Mouse (Mus musculus) heart, embryonic 12.5 days (tissue): ENCODE results near the gene Furin. TPM values are rescaled to one million over a fixed set of nuclear protein-coding genes. Genes with fewer than 3 reads are reported as not detected.
A peak's percentile ranks its signal among the peaks of the same experiment; 100 is the strongest.

Experiments used
- ATAC-seq: fragments of 200-750 bp; cut with Nextera tagmentation; 2 replicates; pipeline ENCODE4 v1.8.0; 2017; ENCODE audit warnings: moderate TSS enrichment, moderate library complexity; ENCODE audit not compliant: insufficient number of reproducible peaks, low FRiP score
- H3K27ac ChIP-seq: fragments of 300-500 bp; sonication (generic); 2 replicates; pipeline ENCODE4 v1.5.1; 2016; ENCODE audit warnings: mild to moderate bottlenecking, moderate library complexity; ENCODE audit not compliant: poor library complexity, severe bottlenecking
- H3K27me3 ChIP-seq: fragments of 300-500 bp; sonication (generic); replicated peaks from 2 replicates; pipeline ENCODE4 v1.6.1; 2016; ENCODE audit warnings: mild to moderate bottlenecking, moderate library complexity
- H3K36me3 ChIP-seq: fragments of 300-500 bp; sonication (generic); 2 replicates; pipeline ENCODE4 v1.6.1; 2016; ENCODE audit warnings: mild to moderate bottlenecking, moderate library complexity
- H3K4me1 ChIP-seq: fragments of 300-500 bp; sonication (generic); replicated peaks from 2 replicates; pipeline ENCODE4 v1.6.1; 2016; ENCODE audit warnings: mild to moderate bottlenecking
- H3K4me2 ChIP-seq: fragments of 300-500 bp; sonication (generic); 2 replicates; pipeline ENCODE4 v1.6.1; 2016; ENCODE audit warnings: mild to moderate bottlenecking, moderate library complexity
- H3K4me3 ChIP-seq: fragments of 300-500 bp; sonication (generic); 2 replicates; pipeline ENCODE4 v1.5.1; 2016; ENCODE audit warnings: mild to moderate bottlenecking
- H3K9ac ChIP-seq: fragments of 300-500 bp; sonication (generic); 2 replicates; pipeline ENCODE4 v1.6.1; 2016; ENCODE audit warnings: mild to moderate bottlenecking, moderate library complexity
- H3K9me3 ChIP-seq: fragments of 300-500 bp; sonication (generic); replicated peaks from 2 replicates; pipeline ENCODE4 v1.6.1; 2016; ENCODE audit warnings: mild to moderate bottlenecking, moderate library complexity
- WGBS: fragments of 180-500 bp; shearing (Covaris S2); methylation state at CpG from one replicate; pipeline ENCODE4 v1.1.7; 2016; 5-methylcytosine and 5-hydroxymethylcytosine counted together
- polyA plus RNA-seq: library from polyadenylated mRNA; unstranded; fragments of >200 nt; fragmentation: Nextera tagmentation; extraction: Ambion mirVana; gene quantifications from 2 replicates; pipeline ENCODE4 v1.2.1, GENCODE M21; 2016

Gene Furin
- polyA plus RNA-seq, 1 experiment from 2014 or later: 24.5 TPM

GRCm38 (mm10) chr7:80356351-80356750 is 48.9 kb downstream of the Furin start:
- Histone ChIP-seq H3K9ac (no peak overlapping the region), H3K36me3 (peaks cover 86% of the 10 kb centered on the region), H3K27ac (peak overlapping the region; percentile 63), H3K9me3 (no peaks in the 10 kb centered on the region), H3K4me3 (no peak overlapping the region), H3K4me1 (peaks cover 13% of the 10 kb centered on the region), H3K4me2 (no peak overlapping the region), H3K27me3 (no peaks in the 10 kb centered on the region)
- ATAC-seq: no peak
- 83% methylated on average over 13 of the region's 13 CpGs for WGBS

GRCm38 (mm10) chr7:80352920-80353319 is 52.3 kb downstream of the Furin start:
- Histone ChIP-seq H3K9ac (no peak overlapping the region), H3K27ac (no peak overlapping the region), H3K9me3 (no peaks in the 10 kb centered on the region), H3K36me3 (peaks cover 71% of the 10 kb centered on the region), H3K4me2 (no peak overlapping the region), H3K27me3 (no peaks in the 10 kb centered on the region), H3K4me3 (no peak overlapping the region), H3K4me1 (peaks cover 5% of the 10 kb centered on the region)
- WGBS: 91% methylated on average over 8 of the region's 8 CpGs
- no peak for ATAC-seq

DNA sequence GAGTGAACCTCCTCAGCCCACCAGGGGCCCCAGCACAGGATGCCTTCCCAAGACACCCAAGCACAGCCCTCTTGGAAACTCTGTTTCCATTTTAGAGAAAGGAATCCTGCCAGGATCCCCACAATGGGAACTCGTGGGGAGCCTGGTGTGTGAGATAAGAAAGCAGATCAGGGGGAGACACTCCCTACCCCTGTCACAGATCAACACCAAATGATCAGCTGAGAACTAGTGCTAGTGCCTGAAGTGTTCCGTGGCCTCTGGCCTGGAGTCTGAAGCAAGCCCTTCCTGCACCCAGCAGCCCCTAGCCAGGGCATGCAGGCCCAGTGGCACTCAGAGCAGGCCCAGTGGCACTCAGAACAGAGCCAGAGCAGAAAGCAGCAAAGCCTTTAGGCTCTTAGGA is 54.4 kb downstream of the Furin start:
- ATAC-seq: no peak
- Histone ChIP-seq H3K9ac (no peak overlapping the region), H3K27me3 (no peaks in the 10 kb centered on the region), H3K4me2 (no peak overlapping the region), H3K4me1 (peaks cover 7% of the 10 kb centered on the region; the same call in 1 of the 2 replicates), H3K9me3 (no peaks in the 10 kb centered on the region), H3K36me3 (peaks cover 51% of the 10 kb centered on the region), H3K27ac (no peak overlapping the region), H3K4me3 (no peak overlapping the region)
- 53% methylated on average over 2 of the region's 2 CpGs for WGBS

DNA sequence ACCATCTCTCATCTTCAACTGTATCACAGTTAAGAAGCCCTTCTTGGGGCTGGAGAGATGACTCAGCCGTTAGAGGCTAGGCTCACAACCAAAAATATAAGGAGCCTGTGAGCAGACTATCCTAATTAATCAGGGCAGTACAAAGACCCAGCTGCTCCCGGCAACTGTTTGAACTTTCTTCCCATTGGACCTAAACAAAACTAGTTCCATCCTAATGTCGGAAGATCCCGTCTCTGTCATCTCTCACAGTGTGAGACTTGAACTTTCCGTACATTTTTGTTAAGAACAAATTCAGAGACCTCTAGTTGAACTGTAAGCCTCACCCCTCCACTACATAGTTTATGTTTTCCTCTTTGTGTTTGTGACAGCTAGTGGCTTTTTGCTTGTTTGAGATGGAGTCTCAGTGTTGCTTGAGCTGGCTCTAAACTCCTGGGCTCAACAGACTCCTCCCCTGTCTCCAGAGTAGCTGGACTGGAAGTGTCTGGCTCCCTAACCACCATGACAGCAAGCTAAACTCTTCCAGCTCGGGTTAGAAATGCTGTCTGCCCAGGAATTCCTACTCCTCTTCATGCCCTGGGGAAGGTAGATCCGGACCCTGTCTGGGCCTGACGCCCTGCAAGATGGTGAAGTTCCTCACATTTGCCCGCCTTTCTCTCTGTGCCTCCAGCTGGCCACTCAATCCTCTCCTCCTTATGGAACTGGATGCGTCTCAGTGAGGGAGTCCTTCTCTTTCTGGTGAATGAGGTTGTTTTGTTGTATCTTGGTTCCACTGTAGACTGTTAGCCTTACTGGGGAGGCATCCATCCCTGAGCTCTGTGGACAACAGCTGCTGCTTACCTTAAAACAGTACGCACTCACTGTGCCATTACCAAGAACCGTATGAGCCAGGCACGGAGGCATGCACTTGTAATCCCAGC is 57.3 kb downstream of the Furin start:
- 68% methylated on average over 13 of the region's 13 CpGs for WGBS
- ATAC-seq: no peak
- Histone ChIP-seq H3K4me3 (no peak overlapping the region), H3K4me2 (no peak overlapping the region), H3K9ac (no peak overlapping the region), H3K27ac (no peak overlapping the region), H3K4me1 (peaks cover 17% of the 10 kb centered on the region), H3K36me3 (peaks cover 37% of the 10 kb centered on the region), H3K9me3 (0 out of 2 replicates have a peak, but pooled peaks cover 4% of the 10 kb centered on the region), H3K27me3 (no peaks in the 10 kb centered on the region)

GRCm38 (mm10) chr7:80346830-80347229 is 58.4 kb downstream of the Furin start:
- Histone ChIP-seq H3K27me3 (no peaks in the 10 kb centered on the region), H3K9ac (no peak overlapping the region), H3K4me1 (peaks cover 26% of the 10 kb centered on the region), H3K4me2 (no peak overlapping the region), H3K27ac (no peak overlapping the region), H3K36me3 (peaks cover 27% of the 10 kb centered on the region), H3K9me3 (0 out of 2 replicates have a peak, but pooled peaks cover 4% of the 10 kb centered on the region), H3K4me3 (no peak overlapping the region)
- ATAC-seq: no peak
- 66% methylated on average over 5 of the region's 5 CpGs for WGBS

DNA sequence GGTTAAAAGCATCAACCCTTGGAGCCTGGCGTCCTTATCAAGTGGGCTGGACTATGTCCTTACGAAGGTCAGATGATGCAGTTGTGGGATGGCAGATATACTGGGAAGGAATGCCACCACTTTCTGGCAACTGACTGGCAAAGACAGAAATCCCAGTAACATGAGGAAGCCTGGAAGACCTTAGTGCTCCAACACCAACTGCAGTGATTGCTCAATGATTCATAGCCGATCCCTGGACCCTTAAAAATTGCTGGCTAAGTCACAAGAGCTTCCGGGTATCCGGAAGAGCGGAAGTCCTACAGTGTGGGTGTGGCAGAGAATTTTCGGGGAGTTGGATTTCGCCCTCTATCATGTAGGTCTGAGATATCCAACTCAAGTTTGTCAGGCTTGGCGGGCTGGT is 59.1 kb downstream of the Furin start:
- Histone ChIP-seq H3K27me3 (no peaks in the 10 kb centered on the region), H3K4me3 (no peak overlapping the region), H3K27ac (no peak overlapping the region), H3K4me2 (no peak overlapping the region), H3K4me1 (peaks cover 31% of the 10 kb centered on the region), H3K9me3 (0 out of 2 replicates have a peak, but pooled peaks cover 4% of the 10 kb centered on the region), H3K36me3 (peaks cover 22% of the 10 kb centered on the region), H3K9ac (no peak overlapping the region)
- WGBS: 78% methylated on average over 9 of the region's 9 CpGs
- no peak for ATAC-seq

GRCm38 (mm10) chr7:80343270-80344018 is 61.8 kb downstream of the Furin start:
- H3K4me1 ChIP-seq: peaks cover 47% of the 10 kb centered on the region
- H3K4me3 ChIP-seq: peak overlapping the region; percentile 69
- no peaks in the 10 kb centered on the region for H3K27me3 ChIP-seq
- 0 out of 2 replicates have a peak, but pooled peaks cover 4% of the 10 kb centered on the region for H3K9me3 ChIP-seq
- H3K36me3 ChIP-seq: peaks cover 4% of the 10 kb centered on the region; the same call in 1 of the 2 replicates
- ATAC-seq: no peak
- peak overlapping the region; percentile 92 for H3K9ac ChIP-seq
- WGBS: 24% methylated on average over 19 of the region's 19 CpGs
- H3K4me2 ChIP-seq: peak overlapping the region; percentile 77
- peak overlapping the region; percentile 64; the same call in 1 of the 2 replicates for H3K27ac ChIP-seq

GRCm38 (mm10) chr7:80342858-80343257 is 62.4 kb downstream of the Furin start, which contains the start of gene Hddc3:
Gene Hddc3, plus strand, starts transcription at chr7:80343104.
- WGBS: under 1% methylated on average over 25 of the region's 25 CpGs
- H3K9me3 ChIP-seq: 0 out of 2 replicates have a peak, but pooled peaks cover 4% of the 10 kb centered on the region
- no peaks in the 10 kb centered on the region for H3K27me3 ChIP-seq
- peak within 1 kb of the TSS; percentile 69 for H3K4me3 ChIP-seq
- peak within 1 kb of the TSS; percentile 77 for H3K4me2 ChIP-seq
- peak within 1 kb of the TSS; percentile 64; the same call in 1 of the 2 replicates for H3K27ac ChIP-seq
- peaks cover 4% of the 10 kb centered on the region; the same call in 1 of the 2 replicates for H3K36me3 ChIP-seq
- no peak for ATAC-seq
- peak within 1 kb of the TSS; percentile 92 for H3K9ac ChIP-seq
- H3K4me1 ChIP-seq: peaks cover 50% of the 10 kb centered on the region

- Histone ChIP-seq H3K9me3 (0 out of 2 replicates have a peak, but pooled peaks cover 4% of the 10 kb centered on the region), H3K9ac (no peak overlapping the region), H3K27me3 (no peaks in the 10 kb centered on the region), H3K4me2 (no peak overlapping the region), H3K27ac (no peak overlapping the region), H3K36me3 (peaks cover 14% of the 10 kb centered on the region), H3K4me3 (no peak overlapping the region), H3K4me1 (peaks cover 48% of the 10 kb centered on the region)
- ATAC-seq: no peak
- 54% methylated on average over 7 of the region's 7 CpGs for WGBS
Measured at GRCm38 (mm10) chr7:80341793-80342192, 63.4 kb downstream of the Furin start.

DNA sequence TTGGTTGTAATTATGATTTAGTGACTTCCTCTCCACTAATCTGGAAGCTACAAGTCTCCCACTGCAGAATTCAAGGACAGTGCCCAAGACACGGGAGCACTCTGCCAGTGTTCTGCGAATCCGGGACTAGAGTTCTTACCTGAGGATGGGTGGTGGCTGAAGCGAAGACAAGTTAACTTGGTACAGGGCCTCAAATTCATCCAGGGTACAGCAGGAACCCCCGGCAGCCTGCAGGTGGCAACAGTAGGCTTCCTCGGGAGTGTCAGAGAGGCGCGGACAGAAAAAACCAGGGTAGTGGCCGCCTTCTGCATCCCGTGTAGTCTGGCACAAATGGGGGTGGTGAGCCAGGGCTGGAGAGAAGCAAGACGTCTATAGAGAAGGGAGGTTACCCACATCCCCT is 64.4 kb downstream of the Furin start, which contains the start of gene Unc45a:
Unc45a (minus strand) TSS at position 213 of the 400 bp plus-strand sequence.
- Histone ChIP-seq H3K4me2 (peak within 1 kb of the TSS; percentile 89), H3K36me3 (peaks cover 24% of the 10 kb centered on the region), H3K9me3 (0 out of 2 replicates have a peak, but pooled peaks cover 4% of the 10 kb centered on the region), H3K27me3 (no peaks in the 10 kb centered on the region), H3K9ac (peak within 1 kb of the TSS; percentile 83), H3K27ac (peak within 1 kb of the TSS; percentile 78), H3K4me1 (peaks cover 43% of the 10 kb centered on the region), H3K4me3 (peak within 1 kb of the TSS; percentile 79)
- peak; percentile 68 for ATAC-seq
- WGBS: 2% methylated on average over 11 of the region's 11 CpGs
